Mouse (Mus musculus) erythroblast, adult 5-6 weeks (primary cell): ENCODE results near the gene Sv2c. TPM values are rescaled to one million over a fixed set of nuclear protein-coding genes. Genes with fewer than 3 reads are reported as not detected.

Experiments used
- ATAC-seq: replicated peaks from 2 replicates; pipeline ENCODE4 v1.8.0; 2016; ENCODE audit warnings: moderate number of reproducible peaks, mild to moderate bottlenecking, moderate TSS enrichment, inconsistent platforms; ENCODE audit not compliant: poor library complexity, low FRiP score, severe bottlenecking
- total RNA-seq, 2 experiments: library from RNA; stranded (forward) in 1 of 2; stranded (reverse) in 1 of 2; fragments of 150-400 nt in 1 of 2; fragments of 200-764, 138-1000 nt in 1 of 2; gene quantifications; 2 replicates each; pipeline versions ENCODE4 v1.2.3 to v1.2.4; 2015 to 2017; ENCODE audit warnings: low replicate concordance in 2 of 2

Gene Sv2c
- total RNA-seq, 2 experiments from 2014 or later: 0.09 TPM; not detected in 1

- ATAC-seq: peak; percentile 55
Observed at GRCm38 (mm10) chr13:95951098-95951894, 181.1 kb downstream of the Sv2c start.

- peak; percentile 85 for ATAC-seq
Observed at GRCm38 (mm10) chr13:95950434-95951091, 181.8 kb downstream of the Sv2c start.

GRCm38 (mm10) chr13:95949356-95949755, 183.0 kb downstream of the Sv2c start:
- ATAC-seq: no peak

GRCm38 (mm10) chr13:95948821-95949220, 183.6 kb downstream of the Sv2c start:
- ATAC-seq: no peak

- no peak for ATAC-seq
Observed at GRCm38 (mm10) chr13:95948394-95948793, 184.0 kb downstream of the Sv2c start.

- no peak for ATAC-seq
Observed at GRCm38 (mm10) chr13:95945937-95946507, 186.4 kb downstream of the Sv2c start.

GRCm38 (mm10) chr13:95944621-95945020, 187.8 kb downstream of the Sv2c start:
- ATAC-seq: no peak

GRCm38 (mm10) chr13:95943919-95944318, 188.5 kb downstream of the Sv2c start:
- ATAC-seq: no peak

GRCm38 (mm10) chr13:95942587-95942986, 189.8 kb downstream of the Sv2c start:
- ATAC-seq: no peak

GRCm38 (mm10) chr13:95941861-95942260, 190.5 kb downstream of the Sv2c start:
- no peak for ATAC-seq

- ATAC-seq: no peak
Observed at GRCm38 (mm10) chr13:95940811-95941210, 191.6 kb downstream of the Sv2c start.

- no peak for ATAC-seq
Observed at GRCm38 (mm10) chr13:95924201-95924621, 208.2 kb downstream of the Sv2c start.

- no peak for ATAC-seq
Observed at GRCm38 (mm10) chr13:95922626-95923025, 209.8 kb downstream of the Sv2c start.

- ATAC-seq: no peak
Observed at GRCm38 (mm10) chr13:95918624-95919284, 213.6 kb downstream of the Sv2c start.

GRCm38 (mm10) chr13:95913046-95913406, 219.4 kb downstream of the Sv2c start:
- no peak for ATAC-seq

- ATAC-seq: no peak
Observed at GRCm38 (mm10) chr13:95912157-95913045, 220.0 kb downstream of the Sv2c start.

GRCm38 (mm10) chr13:95910270-95910669, 222.1 kb downstream of the Sv2c start:
- no peak for ATAC-seq

GRCm38 (mm10) chr13:95909244-95909643, 223.1 kb downstream of the Sv2c start:
- ATAC-seq: no peak
